ENCODE assay signal across 11 mouse cellular contexts in genomic region chr10:40090504-40091428, GRCm38 (mm10). TPM values are rescaled to one million over a fixed set of nuclear protein-coding genes. Genes with fewer than 3 reads are reported as not detected.
DNase-seq lines count a peak whose midpoint lies in the region; ATAC-seq and TF ChIP-seq lines count a peak whose summit lies in the region.
"Had no signal": no experiment of that assay in that cellular context is flagged by ENCODE, and none has a peak within 500 bp of the region (broad histone marks: within the 10 kb centered on the region; RNA-seq: fewer than 3 reads in every experiment).

No protein-coding gene starts in this region.

- H3K9ac ChIP-seq in limb, embryonic 12.5 days (replicated peaks), result no peak overlapping the region
- no peak overlapping the region for H3K9ac ChIP-seq in forebrain, embryonic 16.5 days (replicated peaks; ENCODE audit: low read depth, low read length)
- H3K9ac ChIP-seq: embryonic facial prominence, embryonic 15.5 days; midbrain, embryonic 13.5 days had no signal

- ATAC-seq in limb, embryonic 12.5 days (ENCODE audit: insufficient number of reproducible peaks, insufficient read depth, low FRiP score, low TSS enrichment, low read depth), result peak; percentile 79
- ATAC-seq in forebrain, embryonic 16.5 days, result no peak
- ATAC-seq: midbrain, embryonic 13.5 days had no signal

- WGBS in limb, embryonic 12.5 days, result 65% methylated on average over 11 of the region's 11 CpGs
- WGBS in limb, embryonic 10.5 days, result 79% methylated on average over 11 of the region's 11 CpGs
- WGBS in forebrain, embryonic 16.5 days, result 76% methylated on average over 11 of the region's 11 CpGs

- H3K4me3 ChIP-seq in limb, embryonic 12.5 days (replicated peaks), result no peak overlapping the region
- H3K4me3 ChIP-seq in limb, embryonic 10.5 days, result no peak overlapping the region
- no peak overlapping the region for H3K4me3 ChIP-seq in myocyte
- H3K4me3 ChIP-seq in forebrain, embryonic 16.5 days (replicated peaks; ENCODE audit: low read length), result no peak overlapping the region
- H3K4me3 ChIP-seq: embryonic facial prominence, embryonic 15.5 days; midbrain, embryonic 13.5 days had no signal

- no peaks in the 10 kb centered on the region for H3K36me3 ChIP-seq in limb, embryonic 12.5 days
- H3K36me3 ChIP-seq in limb, embryonic 10.5 days, result no peaks in the 10 kb centered on the region
- no peaks in the 10 kb centered on the region for H3K36me3 ChIP-seq in myocyte (ENCODE audit: control insufficient read depth, insufficient read depth)
- no peaks in the 10 kb centered on the region for H3K36me3 ChIP-seq in forebrain, embryonic 16.5 days (ENCODE audit: control insufficient read depth, insufficient read depth)
- H3K36me3 ChIP-seq: embryonic facial prominence, embryonic 15.5 days; midbrain, embryonic 13.5 days had no signal

- DNase-seq in limb, embryonic 10.5 days (ENCODE audit: low spot score), result no peak
- DNase-seq in heart, postnatal 4 days, result peak; percentile 66
- DNase-seq in kidney, postnatal 36 days, result peak; percentile 78 to 79
- no peak for DNase-seq in cerebellum, postnatal 10 days
- no peak for DNase-seq in right cerebral cortex, postnatal 36 days (ENCODE audit: low spot score in 2 of 2)
- DNase-seq: gastrocnemius, postnatal 14 days had no signal

- peak overlapping the region; percentile 80 for H3K27ac ChIP-seq in limb, embryonic 12.5 days
- no peak overlapping the region for H3K27ac ChIP-seq in limb, embryonic 10.5 days
- no peak overlapping the region for H3K27ac ChIP-seq in forebrain, embryonic 16.5 days (ENCODE audit: low read length)
- H3K27ac ChIP-seq: embryonic facial prominence, embryonic 15.5 days; midbrain, embryonic 13.5 days had no signal

- H3ac ChIP-seq in myocyte (ENCODE audit: control insufficient read depth, insufficient read length), result no peak overlapping the region

- peaks cover 40% of the 10 kb centered on the region for H3K4me1 ChIP-seq in limb, embryonic 12.5 days (replicated peaks)
- no peaks in the 10 kb centered on the region; the same call in 1 of the 2 replicates for H3K4me1 ChIP-seq in limb, embryonic 10.5 days
- no peaks in the 10 kb centered on the region; the same call in 1 of the 2 replicates for H3K4me1 ChIP-seq in forebrain, embryonic 16.5 days (replicated peaks; ENCODE audit: control insufficient read depth, insufficient read depth, low read length)
- H3K4me1 ChIP-seq: embryonic facial prominence, embryonic 15.5 days; midbrain, embryonic 13.5 days had no signal

- no peak for TF ChIP-seq POLR2A in myocyte (IDR thresholded peaks at IDR 0.05; ENCODE audit: insufficient read length, low read depth)

- H3K9me3 ChIP-seq in limb, embryonic 12.5 days, result no peaks in the 10 kb centered on the region; the same call in 1 of the 2 replicates
- no peaks in the 10 kb centered on the region for H3K9me3 ChIP-seq in limb, embryonic 10.5 days (replicated peaks)
- H3K9me3 ChIP-seq in forebrain, embryonic 16.5 days (ENCODE audit: control insufficient read depth, low read length), result no peaks in the 10 kb centered on the region
- H3K9me3 ChIP-seq: embryonic facial prominence, embryonic 15.5 days; midbrain, embryonic 13.5 days had no signal

- H3K79me2 ChIP-seq in myocyte (ENCODE audit: control insufficient read depth, insufficient read depth), result no peaks in the 10 kb centered on the region

- no peaks in the 10 kb centered on the region for H3K27me3 ChIP-seq in limb, embryonic 12.5 days
- H3K27me3 ChIP-seq in limb, embryonic 10.5 days (ENCODE audit: low read depth, poor library complexity, severe bottlenecking), result no peaks in the 10 kb centered on the region
- H3K27me3 ChIP-seq in myocyte (ENCODE audit: control insufficient read depth, insufficient read depth, insufficient read length), result no peaks in the 10 kb centered on the region
- H3K27me3 ChIP-seq in forebrain, embryonic 16.5 days (replicated peaks; ENCODE audit: control insufficient read depth, insufficient read depth, low read length), result no peaks in the 10 kb centered on the region
- H3K27me3 ChIP-seq: embryonic facial prominence, embryonic 15.5 days; midbrain, embryonic 13.5 days had no signal

- H3K4me2 ChIP-seq in limb, embryonic 12.5 days, result 0 out of 2 replicates have a peak overlapping the region, but pooled peaks have one; percentile 15
- peak overlapping the region; percentile 7 for H3K4me2 ChIP-seq in myocyte (ENCODE audit: low read depth)
- H3K4me2 ChIP-seq in forebrain, embryonic 16.5 days (ENCODE audit: low read length), result no peak overlapping the region
- H3K4me2 ChIP-seq: embryonic facial prominence, embryonic 15.5 days; midbrain, embryonic 13.5 days had no signal

TF ChIP-seq in myocyte, 11 proteins besides CTCF, POLR2A, EP300 and RAD21:
- TF ChIP-seq MYOD1 (IDR thresholded peaks at IDR 0.05; ENCODE audit: control insufficient read depth in 1 of 3, insufficient read length in 2 of 3, low read depth in 2 of 3), result peak in 1 of 3 experiments; percentile 18
- TF ChIP-seq REST (IDR thresholded peaks at IDR 0.05; ENCODE audit: insufficient read depth, insufficient read length), result no peak

RNA-seq across cellular contexts. Expression of gene Slc16a10, which starts 51.3 kb away (rescaled TPM):
- polyA plus RNA-seq in limb, embryonic 12.5 days (2016; fragmentation: Nextera tagmentation; extraction: Ambion mirVana), result 18.3 and 19.8 TPM in 2 replicates
- polyA plus RNA-seq in limb, embryonic 10.5 days (2016; fragmentation: Nextera tagmentation; extraction: Ambion mirVana), result 10.4 and 12.6 TPM in 2 replicates
- total RNA-seq in heart, postnatal 4 days (2021), result 10 to 100 TPM; 12.9 to 14.3 TPM
- 3.5 TPM for polyA plus RNA-seq in myocyte (2012; fragmentation: generic; extraction: Trizol)
- polyA plus RNA-seq in forebrain, embryonic 16.5 days (2015; fragmentation: Nextera tagmentation; extraction: Ambion mirVana), result 1.9 and 2.2 TPM in 2 replicates

Comparison
In these comparisons a context has a peak if more than half of its experiments do, and no peak if none do; other contexts are left out.
1. DNase-seq: peak in heart, postnatal 4 days (single experiment) and kidney, postnatal 36 days (2 of 2); none in limb, embryonic 10.5 days (single experiment), cerebellum, postnatal 10 days (0 of 2) and right cerebral cortex, postnatal 36 days (0 of 2).